Mouse (Mus musculus) heart, embryonic 13.5 days (tissue): ENCODE measurements around the gene Mon1a. TPM values are rescaled to one million over a fixed set of nuclear protein-coding genes. Genes with fewer than 3 reads are reported as not detected.

Experiments
- ATAC-seq: fragments of 200-750 bp; cut with Nextera tagmentation; 2 replicates; pipeline ENCODE4 v1.8.0; 2017; ENCODE audit warnings: moderate TSS enrichment; ENCODE audit not compliant: insufficient number of reproducible peaks, low FRiP score, low TSS enrichment; ENCODE audit errors: extremely low read depth
- H3K27ac ChIP-seq: fragments of 300-500 bp; sonication (generic); replicated peaks from 2 replicates; pipeline ENCODE4 v1.5.1; 2015; ENCODE audit warnings: moderate library complexity, mild to moderate bottlenecking, inconsistent platforms
- H3K27me3 ChIP-seq: fragments of 300-500 bp; sonication (generic); replicated peaks from 2 replicates; pipeline ENCODE4 v1.6.1; 2015; ENCODE audit warnings: mild to moderate bottlenecking, inconsistent platforms
- H3K36me3 ChIP-seq: fragments of 300-500 bp; sonication (generic); 2 replicates; pipeline ENCODE4 v1.6.1; 2015; ENCODE audit warnings: mild to moderate bottlenecking, inconsistent platforms
- H3K4me1 ChIP-seq: fragments of 300-500 bp; sonication (generic); 2 replicates; pipeline ENCODE4 v1.6.1; 2015; ENCODE audit warnings: inconsistent platforms
- H3K4me2 ChIP-seq: fragments of 300-500 bp; sonication (generic); 2 replicates; pipeline ENCODE4 v1.6.1; 2015; ENCODE audit warnings: inconsistent platforms, mild to moderate bottlenecking, moderate library complexity
- H3K4me3 ChIP-seq: fragments of 300-500 bp; sonication (generic); 2 replicates; pipeline ENCODE4 v1.5.1; 2015; ENCODE audit warnings: moderate library complexity, mild to moderate bottlenecking, inconsistent platforms
- H3K9ac ChIP-seq: fragments of 300-500 bp; sonication (generic); 2 replicates; pipeline ENCODE4 v1.6.1; 2015; ENCODE audit warnings: inconsistent platforms, mild to moderate bottlenecking, moderate library complexity
- H3K9me3 ChIP-seq: fragments of 300-500 bp; sonication (generic); 2 replicates; pipeline ENCODE4 v1.6.1; 2016; ENCODE audit warnings: inconsistent platforms
- WGBS: fragments of 180-500 bp; shearing (Covaris S2); methylation state at CpG from one replicate; pipeline ENCODE4 v1.1.7; 2015; ENCODE audit warnings: mixed read lengths; 5-methylcytosine and 5-hydroxymethylcytosine counted together
- polyA plus RNA-seq: library from polyadenylated mRNA; unstranded; fragments of >200 nt; fragmentation: Nextera tagmentation; extraction: Ambion mirVana; gene quantifications from 2 replicates; pipeline ENCODE4 v1.2.1, GENCODE M21; 2015

Gene Mon1a
- polyA plus RNA-seq, 1 experiment from 2014 or later, result 8.1 TPM

DNA sequence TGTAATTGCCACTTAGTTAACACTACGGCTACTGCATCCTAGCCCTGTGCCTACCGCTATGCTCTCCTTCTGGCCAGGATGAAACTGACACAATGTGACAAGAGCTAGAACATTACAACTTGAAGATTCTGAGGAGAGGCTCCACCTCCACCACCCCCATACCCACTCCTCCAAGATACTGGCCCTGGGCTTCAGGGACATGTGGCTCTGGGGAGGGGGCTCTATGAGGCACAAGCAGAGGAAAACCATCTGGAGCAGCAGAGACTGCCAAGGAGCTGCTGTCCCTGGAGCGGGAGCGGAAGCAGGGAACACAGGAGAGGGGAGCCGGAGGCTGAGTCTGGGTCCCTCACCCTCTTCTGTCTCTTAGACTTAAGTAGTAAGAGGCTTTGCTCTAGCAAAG is 39.8 kb downstream of the Mon1a start:
- peak overlapping the region; percentile 3; the same call in 1 of the 2 replicates for H3K27ac ChIP-seq
- WGBS, result 61% methylated on average over 5 of the region's 5 CpGs
- no peak overlapping the region for H3K9ac ChIP-seq
- no peaks in the 10 kb centered on the region for H3K36me3 ChIP-seq
- no peak for ATAC-seq
- H3K4me2 ChIP-seq, result no peak overlapping the region
- H3K27me3 ChIP-seq, result peaks cover 20% of the 10 kb centered on the region
- peaks cover 55% of the 10 kb centered on the region for H3K4me1 ChIP-seq
- H3K9me3 ChIP-seq, result no peaks in the 10 kb centered on the region
- H3K4me3 ChIP-seq, result no peak overlapping the region

DNA sequence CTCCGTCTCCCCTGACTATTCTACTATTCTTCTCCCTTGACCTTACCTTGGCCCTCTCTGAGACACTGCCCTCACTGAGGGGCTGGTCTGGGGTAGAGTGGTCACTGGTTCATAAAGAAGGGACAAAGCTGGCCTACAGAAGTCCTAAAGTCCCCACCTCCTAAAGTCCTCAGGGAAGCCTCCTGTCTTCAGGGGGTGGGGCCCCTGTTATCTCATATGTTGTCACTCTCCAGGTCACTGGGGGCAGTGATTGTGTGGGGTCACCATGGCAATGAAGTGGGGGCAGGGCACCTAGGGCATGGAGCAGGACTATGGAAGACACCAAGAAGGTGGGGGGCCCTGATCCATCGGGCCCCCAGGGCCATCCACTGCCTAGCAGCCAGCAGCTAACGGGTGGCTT is 40.2 kb downstream of the Mon1a start, which contains the start of gene Actl11:
Actl11 (plus strand) TSS at position 301 of the 400 bp plus-strand sequence.
- 58% methylated on average over 3 of the region's 3 CpGs for WGBS
- no peaks in the 10 kb centered on the region for H3K36me3 ChIP-seq

DNA sequence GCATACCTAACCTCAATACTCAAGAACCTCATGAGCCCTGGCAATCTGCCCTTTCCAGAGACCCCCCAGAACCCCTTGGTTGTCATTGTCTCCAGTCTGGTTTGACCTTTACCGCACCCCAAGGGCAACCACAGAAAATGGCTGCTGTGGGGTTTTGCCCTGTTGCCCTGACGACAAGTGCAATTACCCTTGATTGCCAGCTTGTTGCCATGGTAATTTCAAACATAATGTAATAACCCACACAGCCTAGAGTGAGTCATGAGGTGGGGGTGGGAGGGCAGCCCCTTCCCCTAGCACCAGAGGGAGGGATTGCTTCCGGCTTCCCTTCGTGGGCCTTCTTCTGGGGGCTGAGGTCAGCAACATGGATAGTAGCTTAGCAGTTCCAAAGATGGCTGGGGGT is 44.3 kb downstream of the Mon1a start:
- H3K4me2 ChIP-seq, result no peak overlapping the region
- H3K27ac ChIP-seq, result no peak overlapping the region
- peaks cover 54% of the 10 kb centered on the region for H3K27me3 ChIP-seq
- no peak overlapping the region for H3K4me3 ChIP-seq
- no peak overlapping the region for H3K9ac ChIP-seq
- WGBS, result 75% methylated on average over 4 of the region's 4 CpGs
- H3K9me3 ChIP-seq, result no peaks in the 10 kb centered on the region
- no peaks in the 10 kb centered on the region for H3K36me3 ChIP-seq
- no peak for ATAC-seq
- H3K4me1 ChIP-seq, result peaks cover 31% of the 10 kb centered on the region

More for the DNA sequence above, 40.2 kb downstream of the Mon1a start, which contains the start of gene Actl11:
- Histone ChIP-seq H3K9ac (no peak within 1 kb of the TSS), H3K4me3 (no peak within 1 kb of the TSS), H3K4me1 (peaks cover 53% of the 10 kb centered on the region), H3K27ac (peak within 1 kb of the TSS; percentile 42; the same call in 1 of the 2 replicates), H3K4me2 (no peak within 1 kb of the TSS), H3K27me3 (peaks cover 20% of the 10 kb centered on the region), H3K9me3 (no peaks in the 10 kb centered on the region)
- no peak for ATAC-seq

DNA sequence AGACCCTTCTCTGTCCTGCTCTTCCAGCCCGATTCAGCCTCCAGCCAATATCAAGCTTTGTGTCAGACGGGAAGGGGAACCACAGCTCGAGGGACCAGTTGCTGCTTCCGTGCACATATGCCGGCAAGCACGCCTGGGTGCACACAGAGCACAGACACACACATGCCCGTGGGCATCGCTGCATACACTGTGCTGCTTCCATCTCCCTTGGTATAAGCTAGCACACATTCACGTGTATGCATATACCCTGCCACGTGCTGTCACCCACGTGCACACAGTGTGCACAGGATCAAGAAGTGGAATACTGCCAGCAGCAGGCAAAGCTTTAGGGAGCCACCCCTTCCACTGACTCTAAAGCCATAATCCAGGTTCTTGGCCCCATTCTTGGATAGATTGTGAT is 46.2 kb downstream of the Mon1a start:
- WGBS, result 80% methylated on average over 11 of the region's 11 CpGs
- H3K9me3 ChIP-seq, result no peaks in the 10 kb centered on the region
- ATAC-seq, result no peak
- no peak overlapping the region for H3K27ac ChIP-seq
- no peak overlapping the region for H3K4me3 ChIP-seq
- H3K27me3 ChIP-seq, result peaks cover 70% of the 10 kb centered on the region
- no peak overlapping the region for H3K4me2 ChIP-seq
- H3K9ac ChIP-seq, result no peak overlapping the region
- peaks cover 13% of the 10 kb centered on the region for H3K4me1 ChIP-seq
- no peaks in the 10 kb centered on the region for H3K36me3 ChIP-seq

DNA sequence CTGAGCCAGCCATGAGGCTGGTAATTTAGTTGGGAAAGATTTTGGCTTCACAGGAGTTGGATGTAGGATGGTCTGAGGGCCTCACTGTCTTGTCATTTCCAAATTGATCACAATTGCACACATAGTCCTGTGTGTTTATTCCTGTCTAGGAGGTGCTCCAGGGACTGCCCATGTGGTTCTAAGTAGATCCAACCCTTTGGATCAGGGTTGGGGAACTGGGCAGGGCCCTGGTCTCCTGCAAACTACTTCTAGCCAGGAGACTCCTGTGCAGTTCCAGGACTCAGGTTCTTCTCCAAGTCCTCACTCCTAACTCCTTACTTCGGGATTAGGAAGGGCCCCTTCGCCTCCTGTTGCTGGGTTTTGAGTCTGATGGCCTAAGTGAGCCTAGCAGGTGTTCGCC is 47.4 kb downstream of the Mon1a start, which contains the start of gene Camkv:
Camkv (plus strand) TSS at position 301 of the 400 bp plus-strand sequence.
- 24% methylated on average over 3 of the region's 3 CpGs for WGBS
- peak within 1 kb of the TSS; percentile 58 for H3K4me3 ChIP-seq
- no peak within 1 kb of the TSS for H3K27ac ChIP-seq
- H3K27me3 ChIP-seq, result peaks cover 78% of the 10 kb centered on the region
- peak within 1 kb of the TSS; percentile 93 for H3K4me2 ChIP-seq
- H3K4me1 ChIP-seq, result peaks cover 13% of the 10 kb centered on the region
- H3K9ac ChIP-seq, result peak within 1 kb of the TSS; percentile 77
- no peaks in the 10 kb centered on the region for H3K36me3 ChIP-seq
- no peaks in the 10 kb centered on the region for H3K9me3 ChIP-seq
- no peak for ATAC-seq

DNA sequence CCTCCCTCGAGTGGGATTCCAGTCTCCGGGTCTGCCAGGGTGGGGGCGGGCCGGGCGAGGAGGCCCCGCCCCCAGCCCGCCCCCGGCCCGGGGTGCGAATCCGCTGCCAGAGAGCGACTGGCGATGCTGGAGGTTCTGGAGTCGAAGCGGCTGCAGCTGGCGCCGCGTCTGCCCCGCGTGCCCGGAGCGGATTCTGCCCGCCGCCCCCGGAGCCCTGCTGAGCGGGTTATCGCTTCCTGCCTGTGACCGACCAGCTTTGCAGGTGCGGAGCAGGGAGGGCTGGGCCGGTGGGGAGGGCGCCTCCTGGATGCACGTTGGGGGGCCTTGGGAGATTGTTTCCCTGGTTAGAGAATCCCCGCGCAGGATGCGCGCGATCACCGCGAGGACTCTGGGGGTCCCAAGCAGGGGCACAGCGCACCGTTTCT is 47.9 kb downstream of the Mon1a start:
- H3K4me3 ChIP-seq, result peak overlapping the region; percentile 58
- WGBS, result 0% methylated on average over 39 of the region's 41 CpGs
- no peak for ATAC-seq
- peaks cover 13% of the 10 kb centered on the region for H3K4me1 ChIP-seq
- H3K4me2 ChIP-seq, result peak overlapping the region; percentile 93
- H3K9ac ChIP-seq, result peak overlapping the region; percentile 77
- H3K9me3 ChIP-seq, result no peaks in the 10 kb centered on the region
- H3K36me3 ChIP-seq, result no peaks in the 10 kb centered on the region
- H3K27me3 ChIP-seq, result peaks cover 81% of the 10 kb centered on the region
- no peak overlapping the region for H3K27ac ChIP-seq

DNA sequence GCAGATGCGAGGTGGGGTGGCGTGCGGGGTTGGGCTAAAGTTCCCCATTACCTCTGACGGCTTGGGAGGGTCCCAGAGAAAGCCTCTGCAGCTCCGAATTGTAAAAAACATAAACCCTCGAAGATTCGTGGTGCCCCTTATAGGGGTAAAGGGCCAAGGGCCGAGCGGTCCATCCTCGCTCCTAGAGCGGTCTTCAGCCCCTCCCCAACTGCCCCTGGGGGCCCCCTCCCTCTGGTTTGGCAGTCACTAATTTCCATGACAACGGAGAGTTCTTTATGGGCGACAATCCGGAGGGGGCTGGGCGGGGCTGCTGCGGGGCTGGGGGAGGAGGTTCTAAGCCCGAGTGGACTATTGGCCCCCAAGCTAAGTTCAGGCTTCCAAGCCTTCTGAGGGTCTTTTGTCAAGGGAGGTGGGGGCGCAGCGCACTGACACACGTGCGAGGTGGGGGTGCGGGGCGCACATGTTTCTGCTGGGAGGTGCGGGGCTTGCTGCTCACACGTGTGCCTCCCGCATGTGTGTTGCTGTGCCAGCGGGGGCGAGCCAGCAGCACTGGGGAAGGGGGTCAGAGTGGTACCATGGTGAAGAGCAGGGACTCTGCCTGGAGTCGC is 48.4 kb downstream of the Mon1a start:
- Histone ChIP-seq H3K9ac (peak overlapping the region; percentile 77), H3K36me3 (no peaks in the 10 kb centered on the region), H3K4me1 (peaks cover 13% of the 10 kb centered on the region), H3K27ac (no peak overlapping the region), H3K4me2 (peak overlapping the region; percentile 93), H3K4me3 (peak overlapping the region; percentile 58), H3K27me3 (peaks cover 83% of the 10 kb centered on the region), H3K9me3 (no peaks in the 10 kb centered on the region)
- no peak for ATAC-seq
- WGBS, result 2% methylated on average over 29 of the region's 29 CpGs

DNA sequence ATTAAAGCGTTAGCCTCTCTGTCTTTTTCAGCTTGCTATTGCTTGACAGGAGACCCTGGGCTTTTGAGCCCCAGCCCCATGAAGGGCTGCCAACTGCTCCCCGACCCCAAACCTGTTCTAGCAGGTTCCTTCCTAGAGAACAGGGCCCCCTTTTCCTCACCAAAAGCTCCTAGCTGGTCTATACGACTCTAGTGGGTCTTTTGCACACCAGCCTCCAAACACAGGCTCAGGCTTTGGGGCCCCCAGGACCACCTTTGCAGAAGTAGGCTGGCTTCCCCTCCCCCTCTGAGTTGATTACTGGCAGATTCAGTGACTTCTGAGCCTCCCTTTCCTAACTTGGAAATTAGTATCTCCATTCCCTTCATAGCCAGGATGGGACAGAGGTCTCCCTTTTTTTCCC is 48.9 kb downstream of the Mon1a start:
- Histone ChIP-seq H3K36me3 (no peaks in the 10 kb centered on the region), H3K27me3 (peaks cover 83% of the 10 kb centered on the region), H3K9me3 (no peaks in the 10 kb centered on the region), H3K4me2 (no peak overlapping the region), H3K27ac (no peak overlapping the region), H3K4me3 (peak overlapping the region; percentile 58; the same call in 1 of the 2 replicates), H3K4me1 (peaks cover 13% of the 10 kb centered on the region), H3K9ac (no peak overlapping the region)
- no peak for ATAC-seq
- 22% methylated on average over 3 of the region's 3 CpGs for WGBS

DNA sequence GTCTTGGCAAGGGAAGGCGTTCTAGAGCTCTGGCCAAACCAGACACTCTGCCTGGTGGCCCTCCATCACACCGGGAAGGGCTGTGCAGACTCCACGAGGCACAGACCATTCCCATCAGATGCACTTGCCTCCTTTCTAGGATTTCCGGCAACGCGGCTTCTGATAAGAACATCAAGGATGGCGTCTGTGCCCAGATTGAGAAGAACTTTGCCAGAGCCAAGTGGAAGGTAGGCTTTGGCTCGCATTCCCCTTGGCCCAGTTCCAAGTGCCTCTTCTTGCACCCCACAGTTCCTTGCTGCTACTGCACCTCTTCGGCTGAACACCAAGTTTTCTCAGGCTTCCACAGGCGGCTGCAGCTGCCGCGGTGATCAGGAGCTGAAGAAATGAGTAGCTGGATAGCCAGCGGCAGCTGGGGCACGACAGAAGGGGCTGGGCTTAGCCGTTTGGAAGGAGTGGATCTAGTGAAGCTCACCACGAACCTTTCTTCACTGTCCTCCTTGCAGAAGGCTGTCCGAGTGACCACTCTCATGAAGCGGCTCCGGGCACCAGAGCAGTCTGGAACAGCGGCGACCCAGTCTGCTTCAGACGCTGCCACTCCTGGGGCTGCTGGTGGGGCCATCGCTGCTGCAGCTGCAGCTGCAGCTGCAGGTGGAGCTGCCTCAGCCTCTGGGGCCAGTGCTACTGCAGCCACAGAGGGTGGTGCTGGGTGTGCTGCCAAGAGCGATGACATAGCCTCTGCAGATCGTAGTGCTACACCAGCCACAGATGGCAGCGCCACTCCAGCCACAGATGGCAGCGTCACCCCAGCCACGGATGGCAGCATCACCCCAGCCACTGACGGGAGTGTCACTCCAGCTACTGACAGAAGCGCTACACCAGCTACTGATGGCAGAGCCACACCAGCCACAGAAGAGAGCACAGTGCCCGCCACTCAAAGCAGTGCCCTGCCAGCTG is 59.6 kb downstream of the Mon1a start:
- Histone ChIP-seq H3K4me2 (no peak overlapping the region), H3K9ac (no peak overlapping the region), H3K27me3 (no peaks in the 10 kb centered on the region), H3K9me3 (no peaks in the 10 kb centered on the region), H3K27ac (no peak overlapping the region), H3K36me3 (no peaks in the 10 kb centered on the region), H3K4me3 (no peak overlapping the region), H3K4me1 (peaks cover 18% of the 10 kb centered on the region)
- WGBS, result 77% methylated on average over 31 of the region's 31 CpGs
- no peak for ATAC-seq

DNA sequence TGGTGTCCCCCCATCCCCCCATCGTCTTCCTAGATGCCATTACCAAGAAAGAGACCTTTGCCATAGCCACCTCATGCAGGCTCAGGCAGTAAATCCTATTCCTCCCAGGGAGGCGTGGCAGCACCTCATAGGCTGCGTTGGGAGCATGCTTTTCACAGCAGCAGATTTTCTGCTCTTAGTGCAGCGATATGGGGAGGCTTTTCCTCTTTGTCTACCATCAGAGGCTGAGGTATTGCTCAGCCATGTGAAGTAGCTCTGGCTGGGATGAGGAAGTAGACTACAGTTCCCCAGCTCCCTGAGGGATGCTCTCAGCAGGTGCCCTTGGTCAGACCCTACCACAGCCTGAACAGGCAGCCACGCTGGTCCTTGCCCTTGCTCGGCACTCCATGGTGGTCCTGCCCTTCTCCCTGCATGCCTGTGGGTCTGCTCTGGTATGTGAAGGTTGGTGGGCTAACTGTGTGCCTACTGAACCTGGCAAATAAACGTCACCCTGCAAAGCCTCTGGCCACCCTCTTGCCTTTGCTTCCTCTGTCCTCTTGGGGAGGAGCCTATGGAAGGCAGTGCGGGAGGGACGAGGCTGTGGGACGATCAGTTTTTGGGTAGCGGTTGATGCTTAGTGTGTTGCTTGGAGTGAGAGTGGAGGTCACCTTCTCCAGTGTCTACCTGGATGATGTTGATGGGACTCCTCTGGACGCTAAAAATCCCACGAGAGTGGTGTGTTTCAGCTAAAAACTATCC is 61.4 kb downstream of the Mon1a start:
- H3K4me2 ChIP-seq, result no peak overlapping the region
- H3K36me3 ChIP-seq, result no peaks in the 10 kb centered on the region
- peaks cover 18% of the 10 kb centered on the region for H3K4me1 ChIP-seq
- 76% methylated on average over 13 of the region's 13 CpGs for WGBS
- H3K4me3 ChIP-seq, result no peak overlapping the region
- H3K9me3 ChIP-seq, result no peaks in the 10 kb centered on the region
- no peaks in the 10 kb centered on the region for H3K27me3 ChIP-seq
- no peak overlapping the region for H3K27ac ChIP-seq
- H3K9ac ChIP-seq, result 0 out of 2 replicates have a peak overlapping the region, but pooled peaks have one; percentile 1
- no peak for ATAC-seq

DNA sequence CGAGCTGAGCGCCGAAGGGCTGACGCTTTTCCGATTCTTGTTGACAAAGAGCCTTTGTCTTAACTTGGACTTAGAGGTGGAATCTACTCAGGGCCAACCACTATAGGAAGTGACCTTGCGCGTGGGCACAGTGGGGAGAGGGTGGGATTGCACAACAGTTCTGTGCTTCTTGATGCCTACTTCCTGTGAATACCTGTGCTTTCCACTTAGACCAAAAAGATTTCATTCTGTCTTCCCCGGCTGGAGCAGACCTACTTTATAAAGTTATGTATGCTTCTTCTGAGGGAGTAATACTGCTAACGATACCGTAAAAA is 61.9 kb downstream of the Mon1a start, which contains the start of gene Traip:
Traip (plus strand) TSS at position 215 of the 314 bp plus-strand sequence.
- H3K9ac ChIP-seq, result peak within 1 kb of the TSS; percentile 85
- peak within 1 kb of the TSS; percentile 72 for H3K4me3 ChIP-seq
- no peak for ATAC-seq
- WGBS, result 91% methylated on average over 10 of the region's 10 CpGs
- no peaks in the 10 kb centered on the region for H3K27me3 ChIP-seq
- H3K9me3 ChIP-seq, result no peaks in the 10 kb centered on the region
- H3K4me1 ChIP-seq, result peaks cover 18% of the 10 kb centered on the region
- H3K27ac ChIP-seq, result peak within 1 kb of the TSS; percentile 68
- H3K36me3 ChIP-seq, result no peaks in the 10 kb centered on the region
- H3K4me2 ChIP-seq, result peak within 1 kb of the TSS; percentile 90
